Mouse (Mus musculus) gastrocnemius, postnatal 10 days (tissue): Measurements from ENCODE around the gene Phf13. TPM values are rescaled to one million over a fixed set of nuclear protein-coding genes. Genes with fewer than 3 reads are reported as not detected.

Experiments
- DNase-seq: peaks from one replicate; pipeline ENCODE4 v3.0.0; 2021; ENCODE audit warnings: mixed read lengths
- total RNA-seq, 2 experiments: library from RNA; stranded (reverse); gene quantifications; 2 replicates each; pipeline ENCODE4 v1.2.3; 2021

The Phf13 gene
- total RNA-seq, 2 experiments from 2014 or later, result 6.5 to 9.5 TPM

DNA sequence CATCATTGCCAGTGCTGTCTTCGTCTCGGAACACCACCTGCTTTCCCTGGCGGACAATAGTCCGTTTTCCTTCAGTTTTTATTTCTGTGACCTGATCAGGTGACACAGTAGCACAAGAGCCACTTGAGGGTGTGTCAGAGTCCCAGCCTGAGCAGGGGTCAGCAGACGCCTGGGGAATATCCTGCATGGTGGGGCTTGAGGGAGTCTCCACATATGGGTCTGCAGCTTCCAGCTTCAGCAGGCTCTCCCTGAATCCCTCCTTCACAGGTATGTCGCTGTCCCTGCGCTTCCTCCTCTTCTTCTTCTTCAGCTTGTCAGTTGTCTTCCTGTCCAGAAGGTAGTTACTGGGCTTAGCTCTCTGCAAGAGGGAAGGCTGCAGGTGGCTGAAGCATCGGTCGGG, 4.0 kb downstream of the Phf13 start:
- no peak for DNase-seq

DNA sequence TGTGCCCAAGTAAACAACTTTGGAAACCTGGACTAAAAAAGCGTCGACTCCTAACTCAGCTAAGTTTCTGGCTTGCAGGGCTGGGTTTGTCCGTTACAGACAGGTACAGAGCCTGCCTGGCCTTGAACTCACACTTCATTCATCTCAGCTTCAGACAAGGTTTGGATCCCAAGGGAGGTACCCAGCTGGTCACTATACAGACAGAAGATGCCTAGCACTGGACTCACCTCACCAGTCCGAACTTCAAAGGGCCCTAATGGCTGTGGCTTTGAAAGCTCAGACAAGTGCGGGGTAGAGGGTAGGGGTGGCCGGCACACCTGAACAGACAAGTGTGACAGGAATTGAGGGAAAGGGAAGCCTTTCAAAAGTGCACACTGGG, 7.0 kb downstream of the Phf13 start:
- DNase-seq, result no peak

DNA sequence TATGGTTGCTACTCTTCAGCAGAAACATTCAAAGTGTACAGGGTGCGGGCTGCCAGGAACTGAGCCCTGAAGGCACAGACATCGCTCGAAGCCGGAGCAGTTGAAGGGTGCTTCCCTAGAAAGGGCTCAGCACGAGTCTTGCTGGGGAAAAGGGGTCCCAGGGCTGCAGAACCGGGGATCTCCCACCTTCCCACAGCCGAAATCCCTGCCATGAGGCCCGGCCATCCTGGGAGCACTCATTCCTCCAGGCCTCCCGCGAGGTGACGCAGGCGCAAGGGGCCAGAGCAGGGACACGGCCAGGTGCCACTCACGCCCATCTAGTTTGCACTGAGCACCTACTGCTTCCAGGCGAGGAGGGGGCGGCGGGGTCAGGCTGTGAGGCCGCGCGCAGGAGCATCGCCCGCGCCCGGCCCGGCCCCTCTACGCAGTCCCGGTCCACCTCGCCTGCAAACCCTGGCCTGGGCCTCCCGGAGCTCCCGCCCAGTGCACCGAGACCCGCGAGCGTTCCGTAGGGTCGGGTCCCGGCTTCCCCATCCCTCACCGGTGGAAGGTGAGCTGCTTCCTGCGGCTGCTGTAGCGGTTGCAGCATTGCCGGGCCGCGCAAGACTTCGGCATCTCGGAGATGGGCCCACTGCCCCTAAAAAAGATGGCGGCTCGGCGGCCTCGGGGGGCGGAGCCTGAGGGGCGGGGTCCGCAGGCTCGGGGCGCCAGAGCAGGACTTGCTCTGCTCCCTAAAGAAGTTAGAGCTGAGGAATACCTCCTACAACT, 7.5 kb downstream of the Phf13 start, which contains the start of gene Thap3:
TSS of gene Thap3 (minus strand) at position 656 of the 768 bp plus-strand sequence.
- DNase-seq, result peak; percentile 86

DNA sequence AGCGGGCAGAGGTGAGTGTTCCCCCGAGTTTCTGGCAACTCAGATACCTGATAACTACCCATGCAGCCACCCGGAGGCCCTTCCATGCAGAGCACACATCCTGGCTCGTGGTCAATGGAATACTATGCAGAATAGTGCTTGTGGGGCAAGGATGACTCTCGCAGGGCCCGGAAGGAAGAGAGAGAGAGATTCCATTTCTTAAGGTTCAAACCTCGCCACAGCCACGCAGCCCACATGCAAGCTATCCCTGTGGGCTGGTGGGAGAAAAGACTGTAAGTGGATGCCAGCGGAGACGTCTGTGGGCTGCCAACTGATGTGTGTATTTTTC, 8.1 kb downstream of the Phf13 start:
- DNase-seq, result no peak

DNA sequence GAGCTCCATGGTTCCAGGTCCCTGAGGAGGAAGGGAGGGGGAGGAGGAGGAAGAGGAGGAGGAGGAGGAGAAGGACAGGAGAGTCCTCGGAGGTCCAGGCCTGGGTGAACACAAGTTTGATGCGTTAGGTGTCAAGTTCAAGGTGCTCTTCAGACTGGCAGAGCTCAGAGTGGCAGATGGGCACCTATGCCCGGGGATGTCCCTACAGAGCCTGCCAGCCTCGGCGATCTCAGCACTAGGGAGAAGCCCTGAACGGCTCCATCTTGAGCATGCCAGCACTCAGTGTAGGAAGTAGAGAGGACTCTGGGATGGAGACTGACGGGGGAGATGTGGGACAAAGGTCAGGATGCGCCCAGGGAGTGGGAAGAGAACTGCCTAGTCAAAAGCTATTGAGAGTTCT, 9.4 kb downstream of the Phf13 start:
- no peak for DNase-seq

DNA sequence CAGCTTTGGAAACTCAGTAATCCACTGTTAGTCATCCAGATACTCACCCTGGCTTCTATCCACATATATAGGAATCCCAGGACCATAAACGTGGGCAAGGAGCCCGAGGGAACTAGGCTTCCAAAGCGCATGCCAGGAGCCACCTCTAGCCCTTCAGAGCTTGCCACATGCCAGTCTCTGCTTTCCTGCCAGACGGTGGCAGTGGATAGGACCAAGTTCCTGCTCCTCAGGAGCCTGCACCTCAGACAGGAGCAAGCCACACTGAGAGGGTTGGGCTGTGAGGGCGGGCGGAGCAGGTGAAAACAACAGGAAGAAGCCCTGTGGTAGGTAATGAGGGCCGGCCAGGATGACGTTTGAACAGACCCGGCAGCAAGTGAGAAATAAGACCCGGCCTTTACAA, 10.2 kb downstream of the Phf13 start:
- DNase-seq, result no peak

DNA sequence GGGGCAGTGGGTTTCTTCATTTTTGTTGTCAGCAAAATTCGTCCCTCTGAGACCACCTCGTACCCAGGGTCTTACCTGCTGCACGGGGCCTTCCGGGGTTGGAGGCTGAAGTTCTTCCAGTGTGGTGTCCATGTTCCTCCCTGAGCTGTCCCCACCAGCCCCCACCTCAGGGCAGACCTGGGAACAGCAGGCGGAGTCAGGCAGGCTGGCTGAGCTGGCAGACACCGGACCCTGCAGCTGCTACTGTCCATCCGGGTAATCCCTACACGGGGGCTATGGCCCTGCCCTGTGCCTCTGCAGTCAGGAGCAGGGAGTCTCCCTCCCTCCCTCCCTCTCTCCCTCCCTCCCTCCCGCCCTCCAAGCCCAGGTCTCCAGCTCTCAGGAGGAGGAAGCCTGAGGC, 12.5 kb downstream of the Phf13 start:
- peak; percentile 85 for DNase-seq

DNA sequence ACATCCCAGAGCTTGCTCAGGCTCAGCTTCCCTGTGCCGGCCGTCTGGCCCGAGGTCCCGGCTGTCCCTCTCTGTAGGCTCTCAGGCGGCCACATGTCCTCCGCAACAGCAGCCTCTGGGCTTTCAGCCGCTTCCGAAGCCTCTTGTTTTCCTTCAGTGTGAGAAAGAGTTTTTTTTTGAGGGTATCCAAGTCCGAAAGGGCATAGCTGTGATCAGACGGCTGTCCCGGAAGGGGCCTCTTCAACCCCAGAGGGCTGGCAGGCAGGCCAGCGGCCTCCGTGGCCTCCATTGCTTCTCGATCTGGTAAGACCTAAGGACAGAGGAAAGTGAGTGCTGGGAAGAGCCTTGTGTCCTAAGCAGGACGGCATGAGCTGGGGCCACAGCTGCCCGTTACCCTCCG, 13.0 kb downstream of the Phf13 start:
- peak; percentile 30 for DNase-seq

DNA sequence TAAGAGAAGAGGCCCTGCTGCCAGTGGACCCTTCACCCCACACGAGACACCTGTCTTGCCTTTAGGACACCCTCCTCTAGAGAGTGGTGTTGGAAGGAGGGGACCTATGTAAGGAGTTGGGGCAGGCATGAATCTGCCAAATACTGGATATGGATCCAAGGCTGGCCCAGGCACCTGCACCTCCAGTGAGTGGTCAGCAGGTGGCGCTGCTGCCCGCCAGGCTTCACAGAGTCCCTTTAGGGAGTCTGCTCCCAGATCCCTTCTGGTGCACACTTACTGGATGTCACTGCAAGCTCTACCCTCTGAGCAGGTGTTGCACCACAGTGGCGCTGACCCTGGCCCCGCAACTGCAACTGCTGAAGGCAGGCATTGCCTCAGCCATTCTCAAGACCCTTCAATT, 14.7 kb downstream of the Phf13 start:
- peak; percentile 81 for DNase-seq

DNA sequence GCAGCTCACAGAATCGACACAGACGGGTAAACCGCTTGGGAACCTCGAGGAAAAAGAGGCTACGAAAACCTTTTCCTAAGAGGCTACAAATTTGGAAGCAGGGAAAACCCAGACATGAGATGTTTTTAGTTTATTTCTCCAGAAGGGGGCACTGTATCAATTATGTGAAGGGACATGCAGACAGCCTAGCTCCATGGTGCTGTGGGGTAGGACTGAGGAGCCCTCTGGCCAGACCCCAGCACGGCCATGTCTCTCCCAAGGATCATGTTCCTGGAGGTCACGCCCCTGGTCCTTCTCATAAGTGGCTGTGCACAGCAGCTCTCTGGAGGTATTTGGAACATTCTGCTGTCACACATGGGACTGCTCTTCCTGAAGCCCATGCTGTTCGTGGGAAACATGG, 15.4 kb downstream of the Phf13 start:
- DNase-seq, result no peak

DNA sequence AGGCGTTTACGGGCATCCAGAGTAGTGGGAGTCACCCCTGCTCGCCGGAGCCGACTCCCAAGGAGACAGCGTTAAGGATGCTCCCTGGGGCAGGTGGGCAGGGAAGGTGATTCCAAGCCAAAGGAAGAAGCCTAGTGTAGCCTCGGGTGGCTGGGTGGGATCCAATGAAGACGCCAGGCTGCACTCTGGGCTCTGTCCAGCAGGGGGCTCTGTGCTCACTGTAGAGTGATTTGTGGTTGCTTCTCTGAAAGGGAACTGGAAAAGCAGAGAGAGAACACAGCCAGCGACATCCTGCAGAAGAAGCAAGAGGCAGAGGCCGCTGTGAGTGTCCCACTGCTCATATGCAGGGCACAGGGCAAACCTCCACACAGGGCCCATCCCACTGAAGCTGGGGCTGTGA, 18.3 kb downstream of the Phf13 start:
- peak; percentile 91 for DNase-seq

DNA sequence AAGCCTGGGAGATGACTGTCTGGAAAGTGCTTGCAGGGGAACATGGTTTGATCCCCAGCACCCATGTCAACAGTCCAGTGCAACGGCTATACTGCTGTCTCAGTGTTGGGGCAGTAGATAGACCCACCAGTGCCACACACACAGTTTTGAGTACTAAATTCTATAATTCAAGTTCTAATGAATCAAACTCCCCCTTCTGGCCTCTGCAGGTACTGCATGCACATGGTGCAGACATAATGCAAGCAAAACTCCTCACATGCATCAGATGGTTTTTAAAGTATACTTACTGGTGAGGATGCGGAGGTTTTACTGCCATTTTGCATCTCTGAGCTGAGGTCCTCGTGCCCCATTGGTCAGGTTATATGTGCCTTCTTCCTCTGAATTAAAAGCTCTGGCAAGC, 20.6 kb downstream of the Phf13 start:
- peak; percentile 51 for DNase-seq

DNA sequence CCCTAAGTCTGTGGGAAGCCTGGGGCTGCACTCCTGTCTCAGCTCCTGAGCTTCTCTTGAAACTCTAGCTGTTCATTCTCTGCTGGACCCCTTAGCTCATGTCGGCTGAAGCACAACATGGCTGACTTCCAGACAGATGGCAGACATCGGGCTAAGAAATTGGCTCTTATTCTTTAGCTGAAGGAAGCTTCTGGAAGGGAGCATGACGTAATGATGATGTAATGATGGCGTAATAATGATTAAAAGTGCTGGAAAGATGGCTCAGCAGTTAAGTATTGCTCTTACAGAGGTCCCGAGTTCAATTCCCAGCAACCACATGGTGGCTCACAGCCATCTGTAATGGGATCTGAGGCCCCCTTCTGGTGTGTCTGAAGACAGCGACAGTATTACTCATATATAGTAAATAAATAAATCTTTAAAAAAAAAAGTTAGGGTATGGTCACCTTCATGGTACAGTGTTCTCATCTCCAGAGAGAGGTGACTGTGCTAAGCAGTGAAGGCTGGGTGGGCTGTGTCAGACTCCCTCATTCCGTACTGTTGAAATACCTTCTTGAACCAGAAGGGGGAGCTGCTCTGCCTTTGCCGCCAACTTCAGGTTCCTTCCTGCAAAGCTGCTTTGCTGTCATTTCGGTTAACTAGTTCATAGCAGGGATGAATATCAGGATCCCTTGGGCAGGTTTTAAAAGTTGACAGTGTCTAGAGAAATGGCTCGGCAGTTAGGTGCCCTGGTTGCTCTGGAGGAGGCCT, 23.7 kb downstream of the Phf13 start:
- no peak for DNase-seq

DNA sequence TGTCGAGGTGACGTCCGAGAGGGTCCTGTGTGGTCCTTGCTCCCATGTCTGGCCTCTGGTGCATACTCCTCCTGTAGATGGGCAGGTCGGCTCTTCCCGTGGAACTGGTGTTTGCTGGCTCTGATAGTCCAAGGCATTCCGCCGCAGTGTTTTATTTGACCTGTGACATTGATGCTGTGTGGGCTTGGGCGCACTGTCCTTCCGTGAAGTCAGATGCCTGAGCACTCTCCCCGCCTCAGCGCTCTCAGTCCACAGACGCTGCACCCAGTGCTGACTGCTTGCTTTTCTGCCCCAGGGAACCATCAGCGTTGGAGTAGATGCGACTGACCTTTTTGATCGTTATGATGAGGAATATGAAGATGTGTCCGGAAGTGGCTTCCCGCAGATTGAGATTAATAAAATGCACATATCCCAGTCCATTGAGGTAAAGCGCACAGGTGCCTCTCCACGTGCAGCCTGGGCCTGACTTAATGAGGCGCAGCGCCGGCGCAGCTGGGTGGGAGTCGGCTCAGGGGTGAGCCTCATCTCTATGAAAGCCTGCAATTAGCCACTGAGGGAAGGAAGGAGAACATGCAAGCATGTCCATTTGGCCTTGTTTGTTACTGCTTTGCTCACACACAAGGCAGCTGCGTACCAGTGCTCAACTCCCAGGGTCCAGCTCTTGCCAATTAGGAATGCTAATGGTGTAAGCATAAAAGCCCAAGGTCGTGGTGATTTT, 27.7 kb downstream of the Phf13 start:
- no peak for DNase-seq

DNA sequence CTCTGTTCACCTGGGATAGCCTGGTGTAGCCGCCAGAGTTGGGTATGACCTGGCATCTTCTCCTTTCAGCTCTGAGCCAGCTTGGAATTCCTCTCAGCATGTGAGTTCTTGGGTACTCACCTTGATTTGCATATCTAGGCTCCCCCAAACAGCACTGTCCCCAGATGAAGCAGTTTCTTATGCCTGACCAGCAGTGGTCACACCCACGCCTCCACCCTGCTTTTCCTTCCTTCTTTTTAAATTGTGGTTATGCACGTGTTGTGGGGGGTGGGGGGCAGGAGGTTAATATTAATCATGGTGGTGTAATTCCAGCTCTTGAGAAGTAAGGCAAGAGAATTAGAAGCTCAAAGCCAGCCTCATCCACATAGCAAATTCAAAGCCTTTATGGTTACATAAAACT, 33.2 kb downstream of the Phf13 start:
- no peak for DNase-seq

DNA sequence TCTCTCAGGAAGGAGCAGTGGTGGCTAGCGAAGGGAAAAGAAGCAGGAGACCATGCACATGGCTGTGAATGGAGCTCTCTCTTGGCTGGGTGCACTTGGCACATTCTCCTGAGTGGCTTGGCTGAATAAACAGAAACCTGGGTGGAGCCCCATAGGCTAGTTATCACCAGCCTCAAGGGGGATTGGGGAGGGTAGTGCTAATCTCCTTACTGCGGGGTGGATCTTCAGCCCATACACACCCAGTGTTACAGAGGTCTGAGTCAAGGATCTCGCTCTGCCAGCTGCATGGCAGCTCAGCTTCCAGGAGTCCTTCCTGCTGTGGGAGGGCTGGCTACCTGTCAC, 35.6 kb downstream of the Phf13 start:
- DNase-seq, result no peak

DNA sequence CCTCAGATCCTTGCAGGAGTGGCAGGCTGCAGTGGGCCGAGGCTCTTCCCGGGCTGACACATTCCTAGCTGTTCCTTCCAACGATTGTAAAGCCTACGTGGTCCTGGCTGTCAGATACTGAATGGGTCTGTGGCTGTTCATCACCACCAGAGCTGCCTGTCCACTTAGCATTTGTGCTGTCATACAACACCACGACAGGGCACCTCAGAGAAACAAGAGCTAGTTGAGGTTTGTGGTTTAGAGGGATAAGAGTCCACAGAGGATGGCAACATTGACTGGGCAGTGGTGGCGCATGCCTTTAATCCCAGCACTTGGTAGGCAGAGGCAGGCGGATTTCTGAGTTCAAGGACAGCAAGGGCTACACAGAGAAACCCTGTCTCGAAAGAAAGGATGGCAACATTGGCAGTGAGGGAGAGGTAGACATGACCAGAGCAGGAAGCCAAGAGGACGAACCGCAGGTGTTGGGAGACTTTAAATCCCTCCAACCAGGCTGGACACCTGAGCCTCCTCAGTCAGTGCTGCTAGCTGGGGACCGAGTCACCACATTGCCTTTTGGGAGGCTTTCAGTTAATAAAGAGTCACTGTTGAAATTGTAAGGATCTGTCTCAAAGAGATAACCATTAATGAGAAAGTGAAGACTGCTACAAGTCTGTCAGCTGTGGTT, 36.1 kb downstream of the Phf13 start:
- no peak for DNase-seq

DNA sequence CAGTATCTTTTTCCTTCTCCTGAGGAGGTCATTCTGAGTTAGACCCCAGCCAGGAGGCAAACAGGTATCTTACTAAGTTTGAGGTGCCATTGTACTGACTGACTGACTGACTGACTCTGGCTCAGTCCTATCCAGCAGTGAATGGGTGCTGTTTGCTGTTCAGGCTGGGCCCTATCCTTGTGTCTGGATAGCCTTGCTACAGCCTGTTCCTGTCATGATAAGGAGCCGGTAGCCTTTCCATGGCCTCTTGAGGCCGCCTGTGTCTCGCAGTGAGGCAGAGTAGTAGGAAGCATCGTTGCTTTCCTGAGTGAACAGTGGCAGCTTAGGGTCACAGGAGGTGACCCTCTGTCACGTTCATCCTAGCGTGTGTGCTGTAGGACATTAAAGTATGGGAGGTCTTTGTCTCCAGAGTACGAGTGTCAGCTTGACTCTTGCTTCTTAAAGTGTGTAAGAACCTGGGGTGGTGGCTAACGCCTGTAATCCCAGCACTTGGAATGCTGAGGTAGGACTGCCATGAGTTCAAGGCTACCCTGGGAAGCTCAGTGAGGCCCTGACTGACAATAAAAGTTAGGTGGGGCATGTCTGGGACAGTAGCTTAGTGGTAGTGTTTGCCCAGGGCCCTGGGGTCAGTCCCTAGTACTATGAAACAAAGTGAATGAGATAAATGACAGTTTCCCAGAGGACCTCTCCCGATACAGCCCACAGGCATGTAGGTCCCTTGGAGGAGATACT, 38.3 kb downstream of the Phf13 start:
- no peak for DNase-seq

DNA sequence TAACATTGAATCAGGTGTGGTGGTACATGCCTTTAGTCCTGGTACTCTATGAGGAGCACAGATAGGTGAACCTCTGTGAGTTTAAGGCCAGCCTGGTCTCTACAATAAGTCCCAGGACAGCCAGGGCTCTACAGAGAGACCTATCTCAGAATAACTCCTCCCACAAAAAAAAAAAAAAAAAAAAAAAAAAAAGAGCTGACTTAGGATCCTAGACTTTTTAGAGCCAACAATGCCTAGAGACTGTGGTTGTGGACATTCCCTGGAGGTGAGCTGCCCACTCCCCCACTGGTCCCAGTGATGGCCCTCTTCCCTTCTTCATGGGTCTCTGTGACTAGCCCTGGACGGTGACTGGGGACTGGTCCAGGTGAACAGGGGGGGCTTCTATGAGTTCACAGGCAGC, 40.3 kb downstream of the Phf13 start:
- no peak for DNase-seq

DNA sequence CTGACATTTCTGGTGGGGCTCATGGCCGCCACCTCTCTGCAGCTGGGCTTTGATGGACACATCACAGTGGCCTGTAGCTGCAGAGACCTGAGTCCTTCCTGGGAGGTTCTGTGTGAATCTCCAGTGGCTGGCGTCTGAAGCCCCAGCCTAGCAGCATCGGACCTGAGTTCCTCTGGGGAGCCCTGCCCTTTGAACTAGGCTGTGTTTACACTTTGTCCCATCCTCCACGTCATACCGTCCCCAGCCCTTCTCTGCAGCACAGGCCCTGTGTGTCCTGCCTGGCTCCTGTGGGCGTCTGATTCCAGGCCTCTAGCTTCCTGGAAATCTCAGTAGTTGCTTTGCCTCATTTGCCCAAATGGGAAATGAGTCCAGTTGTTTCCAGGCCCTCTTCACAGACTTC, 42.8 kb downstream of the Phf13 start:
- no peak for DNase-seq

DNA sequence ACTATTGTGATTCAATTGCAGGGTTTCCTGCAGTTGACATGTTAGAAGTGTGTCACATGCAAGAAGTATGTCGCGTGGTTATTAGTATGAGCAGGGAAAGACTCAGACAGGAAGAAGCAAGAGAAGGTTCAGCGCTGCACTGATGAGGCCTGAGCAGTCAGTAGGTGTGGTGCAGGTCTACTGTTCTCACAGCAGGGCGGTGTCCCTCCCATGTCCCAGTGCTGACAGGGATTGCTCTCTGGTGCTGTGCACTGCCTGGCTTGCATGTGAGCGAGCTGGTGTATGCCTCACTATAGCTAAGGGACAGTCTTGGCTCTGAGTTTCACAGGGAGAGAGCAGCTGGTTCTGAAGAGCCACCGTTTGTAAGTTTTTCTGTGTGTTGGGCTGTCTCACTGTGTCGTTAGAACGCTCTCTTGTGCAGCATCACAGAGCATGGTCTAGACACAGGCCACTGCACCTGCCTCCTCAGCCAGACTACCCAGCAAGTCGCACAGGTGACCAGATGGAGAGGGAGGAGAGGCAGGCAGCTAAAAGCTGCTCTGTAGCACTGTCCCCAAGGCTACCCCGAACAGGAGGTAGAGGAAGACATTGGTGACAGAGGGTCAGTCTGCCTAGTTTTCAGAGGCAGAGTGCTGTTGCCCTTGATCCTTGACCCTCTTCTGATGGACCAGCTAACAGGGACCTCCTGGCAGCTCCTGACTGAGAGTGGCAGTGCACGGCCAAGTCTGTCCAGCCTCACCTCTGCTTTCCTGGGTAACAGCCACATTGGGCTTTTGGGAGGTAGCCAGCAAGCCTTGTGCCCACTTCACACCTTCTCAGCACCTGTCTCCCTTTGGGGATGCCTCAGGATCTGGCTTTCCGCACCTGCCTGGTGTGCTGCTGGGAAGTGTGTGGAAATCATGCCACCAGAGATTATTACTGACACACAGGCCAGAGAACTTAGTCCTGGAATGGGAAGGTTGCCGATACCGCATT, 47.3 kb downstream of the Phf13 start:
- DNase-seq, result no peak
